Mouse (Mus musculus) forebrain, embryonic 12.5 days (tissue): ENCODE results near the gene Olfr853. TPM values are rescaled to one million over a fixed set of nuclear protein-coding genes. Genes with fewer than 3 reads are reported as not detected.

Experiments used
- ATAC-seq: fragments of 200-750 bp; cut with Nextera tagmentation; 2 replicates; pipeline ENCODE4 v1.8.0; 2017; ENCODE audit warnings: moderate TSS enrichment; ENCODE audit not compliant: low FRiP score
- H3K27ac ChIP-seq: fragments of 300-500 bp; sonication (generic); 2 replicates; pipeline ENCODE4 v1.5.1; 2016; ENCODE audit warnings: mild to moderate bottlenecking
- H3K27me3 ChIP-seq: fragments of 300-500 bp; sonication (generic); 2 replicates; pipeline ENCODE4 v1.6.1; 2016; ENCODE audit warnings: mild to moderate bottlenecking
- H3K36me3 ChIP-seq: fragments of 300-500 bp; sonication (generic); replicated peaks from 2 replicates; pipeline ENCODE4 v1.6.1; 2016; ENCODE audit warnings: mild to moderate bottlenecking
- H3K4me1 ChIP-seq: fragments of 300-500 bp; sonication (generic); 2 replicates; pipeline ENCODE4 v1.6.1; 2016
- H3K4me2 ChIP-seq: fragments of 300-500 bp; sonication (generic); 2 replicates; pipeline ENCODE4 v1.6.1; 2016; ENCODE audit warnings: mild to moderate bottlenecking, moderate library complexity
- H3K4me3 ChIP-seq: fragments of 300-500 bp; sonication (generic); replicated peaks from 2 replicates; pipeline ENCODE4 v1.5.1; 2016; ENCODE audit warnings: mild to moderate bottlenecking
- H3K9ac ChIP-seq: fragments of 300-500 bp; sonication (generic); 2 replicates; pipeline ENCODE4 v1.6.1; 2016; ENCODE audit warnings: mild to moderate bottlenecking
- H3K9me3 ChIP-seq: fragments of 300-500 bp; sonication (generic); 2 replicates; pipeline ENCODE4 v1.6.1; 2016
- WGBS: fragments of 180-500 bp; shearing (Covaris S2); methylation state at CpG from one replicate; pipeline ENCODE4 v1.1.7; 2016; 5-methylcytosine and 5-hydroxymethylcytosine counted together
- polyA plus RNA-seq: library from polyadenylated mRNA; unstranded; fragments of >200 nt; fragmentation: Nextera tagmentation; extraction: Ambion mirVana; gene quantifications from 2 replicates; pipeline ENCODE4 v1.2.1, GENCODE M21; 2016

Gene Olfr853
- polyA plus RNA-seq, result not detected in 2 replicates

DNA sequence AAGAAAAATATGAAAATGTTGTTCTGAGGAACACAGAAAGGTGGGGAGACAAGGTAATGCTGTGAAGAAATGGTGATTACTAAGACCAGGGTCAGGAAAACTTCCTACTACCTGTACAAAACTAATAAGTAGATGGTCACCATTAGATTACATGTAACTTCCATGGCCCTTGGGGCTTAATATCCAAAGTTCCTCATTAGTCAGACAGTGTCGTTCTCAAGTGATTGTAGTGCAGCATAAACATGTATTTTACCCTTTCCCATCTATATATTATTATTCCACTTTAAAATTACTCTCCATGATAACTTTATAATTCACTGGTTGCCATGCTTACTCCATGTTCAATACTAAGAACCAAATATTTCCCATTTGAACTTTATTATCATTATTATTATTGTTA lies at the start of gene Olfr853:
Gene Olfr853, minus strand, starts transcription at position 101 of the 400 bp plus-strand sequence.
- no peak within 1 kb of the TSS for H3K27ac ChIP-seq
- H3K4me2 ChIP-seq, result no peak within 1 kb of the TSS
- H3K4me1 ChIP-seq, result no peaks in the 10 kb centered on the region
- ATAC-seq, result no peak
- H3K9me3 ChIP-seq, result peaks cover 9% of the 10 kb centered on the region; the same call in 1 of the 2 replicates
- H3K9ac ChIP-seq, result no peak within 1 kb of the TSS
- no peaks in the 10 kb centered on the region for H3K36me3 ChIP-seq
- no peak within 1 kb of the TSS for H3K4me3 ChIP-seq
- 81% methylated on average over 1 of the region's 1 CpGs for WGBS
- H3K27me3 ChIP-seq, result no peaks in the 10 kb centered on the region

DNA sequence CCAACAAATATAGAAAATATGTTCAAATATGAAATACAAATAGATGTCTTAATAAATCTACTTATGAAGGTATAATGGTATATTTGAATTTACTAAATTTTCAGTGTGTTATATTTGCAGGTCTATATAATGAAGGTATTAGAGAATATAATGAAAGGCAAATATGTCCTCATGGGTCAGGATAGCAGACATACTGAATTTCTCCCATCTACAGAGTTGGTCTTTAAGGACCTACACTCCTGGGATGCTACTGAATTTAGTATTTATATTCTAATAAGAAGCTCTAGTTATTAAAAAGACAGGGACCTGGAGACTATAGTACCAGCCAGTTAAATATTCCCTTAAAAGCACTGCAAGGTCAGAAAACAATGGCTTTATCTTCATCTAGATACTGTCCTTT lies 41.4 kb upstream of the Olfr853 start, which contains the start of gene Olfr855:
Gene Olfr855, plus strand, starts transcription at position 301 of the 400 bp plus-strand sequence.
- no peak for ATAC-seq
- H3K9me3 ChIP-seq, result peaks cover 5% of the 10 kb centered on the region; the same call in 1 of the 2 replicates

DNA sequence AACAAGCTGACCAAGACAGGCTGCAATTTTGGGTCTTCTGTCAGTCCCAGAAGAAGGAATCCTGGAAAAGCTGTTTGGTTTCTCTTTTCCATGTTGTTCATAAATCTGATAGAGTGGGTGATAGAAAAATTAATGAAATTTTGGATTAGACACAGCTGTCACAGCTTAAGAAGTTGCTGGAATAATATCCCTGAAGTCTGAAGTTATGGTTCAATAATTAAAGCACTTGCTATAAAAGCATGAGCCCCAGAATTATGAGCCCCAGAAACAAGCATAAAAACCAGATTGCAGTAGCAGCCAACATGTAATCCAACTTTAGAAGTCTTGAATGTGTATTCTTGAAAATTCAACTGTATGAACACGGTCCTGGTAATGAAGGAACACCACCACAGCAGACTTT lies 26.4 kb upstream of the Olfr853 start, which contains the start of gene Olfr854:
Gene Olfr854, minus strand, starts transcription at position 101 of the 400 bp plus-strand sequence.
- peaks cover 15% of the 10 kb centered on the region for H3K9me3 ChIP-seq
- no peaks in the 10 kb centered on the region for H3K27me3 ChIP-seq
- no peak for ATAC-seq
- H3K4me2 ChIP-seq, result no peak within 1 kb of the TSS
- no peak within 1 kb of the TSS for H3K27ac ChIP-seq
- H3K4me1 ChIP-seq, result no peaks in the 10 kb centered on the region
- no peak within 1 kb of the TSS for H3K9ac ChIP-seq
- WGBS, result 86% methylated on average over 1 of the region's 1 CpGs
- H3K36me3 ChIP-seq, result no peaks in the 10 kb centered on the region
- no peak within 1 kb of the TSS for H3K4me3 ChIP-seq

More for the DNA sequence above, 41.4 kb upstream of the Olfr853 start, which contains the start of gene Olfr855:
- Histone ChIP-seq H3K36me3 (no peaks in the 10 kb centered on the region), H3K27me3 (no peaks in the 10 kb centered on the region), H3K4me3 (no peak within 1 kb of the TSS), H3K27ac (no peak within 1 kb of the TSS), H3K4me1 (no peaks in the 10 kb centered on the region), H3K4me2 (no peak within 1 kb of the TSS), H3K9ac (no peak within 1 kb of the TSS)

DNA sequence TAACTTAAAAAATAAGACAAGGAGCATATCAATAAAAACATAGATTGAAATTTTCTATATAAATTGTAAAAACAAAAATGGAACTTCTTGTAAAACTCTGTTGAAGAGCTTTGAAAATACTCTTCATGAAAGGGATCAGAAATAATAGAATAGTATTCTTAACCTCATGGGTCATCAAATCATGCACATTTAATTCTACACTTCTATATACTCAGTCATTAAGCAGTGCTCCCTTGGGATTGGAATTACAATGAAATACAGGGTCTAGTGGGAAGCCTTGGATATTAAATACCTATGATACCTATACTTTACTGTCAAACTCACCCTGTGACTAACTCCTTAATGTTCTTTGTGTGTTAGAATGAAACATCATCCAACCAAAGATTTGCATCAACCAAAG lies 47.9 kb downstream of the Olfr853 start, which contains the start of gene Olfr851:
Gene Olfr851, plus strand, starts transcription at position 301 of the 400 bp plus-strand sequence.
- H3K4me2 ChIP-seq, result no peak within 1 kb of the TSS
- H3K4me3 ChIP-seq, result no peak within 1 kb of the TSS
- no peak within 1 kb of the TSS for H3K9ac ChIP-seq
- no peaks in the 10 kb centered on the region for H3K27me3 ChIP-seq
- no peaks in the 10 kb centered on the region for H3K4me1 ChIP-seq
- no peak for ATAC-seq
- no peaks in the 10 kb centered on the region for H3K36me3 ChIP-seq
- peaks cover 13% of the 10 kb centered on the region; the same call in 1 of the 2 replicates for H3K9me3 ChIP-seq
- no peak within 1 kb of the TSS for H3K27ac ChIP-seq

Other genes with a start within 250 kb of the Olfr853 start
- not detected in 2 replicates for gene Olfr844, start 224.7 kb downstream of the Olfr853 start, polyA plus RNA-seq
- gene Olfr845, start 204.6 kb downstream of the Olfr853 start, polyA plus RNA-seq, result not detected in 2 replicates
- not detected in 2 replicates for gene Olfr846, start 177.1 kb downstream of the Olfr853 start, polyA plus RNA-seq
- gene Olfr847, start 162.4 kb downstream of the Olfr853 start, polyA plus RNA-seq, result not detected in 2 replicates
- gene Olfr849, start 100.8 kb downstream of the Olfr853 start, polyA plus RNA-seq, result not detected in 2 replicates
- not detected in 2 replicates for gene Olfr850, start 62.8 kb downstream of the Olfr853 start, polyA plus RNA-seq
- not detected in 2 replicates for gene Olfr851, start 47.8 kb downstream of the Olfr853 start, polyA plus RNA-seq
- gene Olfr854, start 26.3 kb upstream of the Olfr853 start, polyA plus RNA-seq, result not detected in 2 replicates
- not detected in 2 replicates for gene Olfr855, start 41.5 kb upstream of the Olfr853 start, polyA plus RNA-seq
- 47.1 and 49.6 TPM in 2 replicates for gene Zfp317, start 81.0 kb upstream of the Olfr853 start, polyA plus RNA-seq
- not detected in 2 replicates for gene Olfr857, start 168.4 kb upstream of the Olfr853 start, polyA plus RNA-seq
- not detected in 2 replicates for gene Olfr58, start 239.2 kb upstream of the Olfr853 start, polyA plus RNA-seq